8 mouse cellular contexts compared by ENCODE assay signal in genomic region chr7:28826402-28826772, GRCm38 (mm10). TPM values are rescaled to one million over a fixed set of nuclear protein-coding genes. Genes with fewer than 3 reads are reported as not detected.
A peak's percentile ranks its signal among the peaks of the same experiment; 100 is the strongest.
DNase-seq lines count a peak whose midpoint lies in the region; ATAC-seq and TF ChIP-seq lines count a peak whose summit lies in the region.

No protein-coding gene starts in this region.

- 91% methylated on average over 7 of the region's 7 CpGs for WGBS in heart, embryonic 12.5 days
- 92% methylated on average over 7 of the region's 7 CpGs for WGBS in midbrain, embryonic 10.5 days
- WGBS in midbrain, embryonic 13.5 days, result 91% methylated on average over 7 of the region's 7 CpGs
- 95% methylated on average over 7 of the region's 7 CpGs for WGBS in intestine, embryonic 14.5 days
- 78% methylated on average over 7 of the region's 7 CpGs for WGBS in small intestine, adult 2 months

- H3K27ac ChIP-seq in heart, embryonic 12.5 days (ENCODE audit: poor library complexity, severe bottlenecking), result peak overlapping the region; percentile 78; the same call in 1 of the 2 replicates
- no peak overlapping the region for H3K27ac ChIP-seq in midbrain, embryonic 10.5 days (replicated peaks)
- H3K27ac ChIP-seq in midbrain, embryonic 13.5 days, result no peak overlapping the region
- peak overlapping the region; percentile 83 for H3K27ac ChIP-seq in intestine, embryonic 14.5 days (ENCODE audit: low read depth)
- H3K27ac ChIP-seq in small intestine, adult 2 months (ENCODE audit: insufficient read depth, low read depth, low read length), result peak overlapping the region; percentile 86

- no peak for TF ChIP-seq CTCF in small intestine, adult 2 months (IDR thresholded peaks at IDR 0.05; ENCODE audit: extremely low read depth, insufficient read length, insufficient replicate concordance, low read depth, low read length)

- no peaks in the 10 kb centered on the region for H3K9me3 ChIP-seq in heart, embryonic 12.5 days (replicated peaks)
- peaks cover 7% of the 10 kb centered on the region; the same call in 1 of the 2 replicates for H3K9me3 ChIP-seq in midbrain, embryonic 10.5 days (replicated peaks)
- H3K9me3 ChIP-seq in midbrain, embryonic 13.5 days, result no peaks in the 10 kb centered on the region
- no peaks in the 10 kb centered on the region for H3K9me3 ChIP-seq in intestine, embryonic 14.5 days (ENCODE audit: control insufficient read depth, low read length)

- TF ChIP-seq POLR2A in small intestine, adult 2 months (IDR thresholded peaks at IDR 0.05; ENCODE audit: low read depth, low read length), result no peak

- peaks cover 44% of the 10 kb centered on the region for H3K36me3 ChIP-seq in heart, embryonic 12.5 days
- H3K36me3 ChIP-seq in midbrain, embryonic 10.5 days, result peaks cover 45% of the 10 kb centered on the region
- H3K36me3 ChIP-seq in midbrain, embryonic 13.5 days, result peaks cover 35% of the 10 kb centered on the region
- peaks cover 25% of the 10 kb centered on the region for H3K36me3 ChIP-seq in intestine, embryonic 14.5 days (ENCODE audit: control insufficient read depth, insufficient read depth, low read length)
- H3K36me3 ChIP-seq in small intestine, adult 2 months (ENCODE audit: control insufficient read depth, insufficient read depth, low read length), result peaks cover 30% of the 10 kb centered on the region

- peak overlapping the region; percentile 27; the same call in 1 of the 2 replicates for H3K9ac ChIP-seq in heart, embryonic 12.5 days
- no peak overlapping the region for H3K9ac ChIP-seq in midbrain, embryonic 13.5 days (replicated peaks)
- no peak overlapping the region; the same call in 1 of the 2 replicates for H3K9ac ChIP-seq in intestine, embryonic 14.5 days (ENCODE audit: low read length)

- H3K4me3 ChIP-seq in heart, embryonic 12.5 days, result no peak overlapping the region
- H3K4me3 ChIP-seq in midbrain, embryonic 10.5 days, result 0 out of 2 replicates have a peak overlapping the region, but pooled peaks have one; percentile 52
- no peak overlapping the region for H3K4me3 ChIP-seq in midbrain, embryonic 13.5 days (replicated peaks)
- H3K4me3 ChIP-seq in intestine, embryonic 14.5 days (ENCODE audit: low read depth, low read length), result no peak overlapping the region
- peak overlapping the region; percentile 81; the same call in 1 of the 2 replicates for H3K4me3 ChIP-seq in small intestine, adult 2 months (ENCODE audit: low read depth, low read length)

- peak overlapping the region; percentile 66 for H3K4me2 ChIP-seq in heart, embryonic 12.5 days
- H3K4me2 ChIP-seq in midbrain, embryonic 13.5 days (replicated peaks), result no peak overlapping the region
- peak overlapping the region; percentile 71; the same call in 1 of the 2 replicates for H3K4me2 ChIP-seq in intestine, embryonic 14.5 days (ENCODE audit: low read length)

- no peak for ATAC-seq in heart, embryonic 12.5 days (ENCODE audit: insufficient number of reproducible peaks, low FRiP score)
- no peak for ATAC-seq in midbrain, embryonic 13.5 days
- ATAC-seq in intestine, embryonic 14.5 days (replicated peaks; ENCODE audit: low FRiP score, low TSS enrichment, low read depth), result no peak
- ATAC-seq in monocyte, adult 5-6 weeks (replicated peaks; ENCODE audit: insufficient number of reproducible peaks, low FRiP score, low TSS enrichment, poor library complexity, severe bottlenecking), result no peak

- peaks cover 25% of the 10 kb centered on the region for H3K4me1 ChIP-seq in heart, embryonic 12.5 days (replicated peaks)
- peaks cover 29% of the 10 kb centered on the region for H3K4me1 ChIP-seq in midbrain, embryonic 10.5 days
- peaks cover 21% of the 10 kb centered on the region for H3K4me1 ChIP-seq in midbrain, embryonic 13.5 days (replicated peaks)
- peaks cover 14% of the 10 kb centered on the region; the same call in 1 of the 2 replicates for H3K4me1 ChIP-seq in intestine, embryonic 14.5 days (replicated peaks; ENCODE audit: control insufficient read depth, insufficient read depth, low read length)
- H3K4me1 ChIP-seq in small intestine, adult 2 months (ENCODE audit: control insufficient read depth, insufficient read depth, insufficient read length, low read length), result peaks cover 32% of the 10 kb centered on the region

- H3K27me3 ChIP-seq in heart, embryonic 12.5 days (replicated peaks), result no peaks in the 10 kb centered on the region
- H3K27me3 ChIP-seq in midbrain, embryonic 10.5 days (ENCODE audit: low read depth, poor library complexity, severe bottlenecking), result no peaks in the 10 kb centered on the region
- H3K27me3 ChIP-seq in midbrain, embryonic 13.5 days, result no peaks in the 10 kb centered on the region
- no peaks in the 10 kb centered on the region for H3K27me3 ChIP-seq in intestine, embryonic 14.5 days (replicated peaks; ENCODE audit: control insufficient read depth, insufficient read depth, low read length)
- H3K27me3 ChIP-seq in small intestine, adult 2 months (ENCODE audit: control insufficient read depth, insufficient read depth, low read length), result no peaks in the 10 kb centered on the region

- no peak for DNase-seq in heart, adult 9 months (ENCODE audit: low spot score in 2 of 2)
- no peak for DNase-seq in midbrain, embryonic 10.5 days (ENCODE audit: low spot score)
- DNase-seq in intestine, embryonic 14.5 days (ENCODE audit: low spot score), result peak; percentile 47
- no peak for DNase-seq in urinary bladder, adult 2 months (ENCODE audit: low spot score)

RNA-seq across cellular contexts. Expression of gene Ech1, which starts 1.4 kb away (rescaled TPM):
- 137 and 142 TPM in 2 replicates for polyA plus RNA-seq in heart, embryonic 12.5 days (2016; fragmentation: Nextera tagmentation; extraction: Ambion mirVana)
- polyA plus RNA-seq in midbrain, embryonic 10.5 days (2016; fragmentation: Nextera tagmentation; extraction: Ambion mirVana), result 85.1 and 94.5 TPM in 2 replicates
- polyA plus RNA-seq in midbrain, embryonic 13.5 days (2015; fragmentation: Nextera tagmentation; extraction: Ambion mirVana), result 69.4 and 71.6 TPM in 2 replicates
- polyA plus RNA-seq in intestine, embryonic 14.5 days (2014; fragmentation: Nextera tagmentation; extraction: Ambion mirVana), result 188 and 194 TPM in 2 replicates
- polyA plus RNA-seq in small intestine, adult 2 months (2012; rRNA removed), result 201 and 291 TPM in 2 replicates
- polyA plus RNA-seq in urinary bladder, adult 2 months (2012; rRNA removed), result 246 and 303 TPM in 2 replicates
- 48.7 to 61.1 TPM (median 56.4 TPM) in 3 replicates for total RNA-seq in monocyte, adult 5-6 weeks (2017)

RNA-seq across cellular contexts. Expression of gene Lgals4, which starts 7.3 kb away (rescaled TPM):
- 4.2 and 4.4 TPM in 2 replicates for polyA plus RNA-seq in heart, embryonic 12.5 days (2016; fragmentation: Nextera tagmentation; extraction: Ambion mirVana)
- polyA plus RNA-seq in midbrain, embryonic 10.5 days (2016; fragmentation: Nextera tagmentation; extraction: Ambion mirVana), result 3.1 and 3.7 TPM in 2 replicates
- polyA plus RNA-seq in midbrain, embryonic 13.5 days (2015; fragmentation: Nextera tagmentation; extraction: Ambion mirVana), result 4.5 and 5.8 TPM in 2 replicates
- polyA plus RNA-seq in intestine, embryonic 14.5 days (2014; fragmentation: Nextera tagmentation; extraction: Ambion mirVana), result 604 and 737 TPM in 2 replicates
- polyA plus RNA-seq in small intestine, adult 2 months (2012; rRNA removed), result 1,096 and 2,780 TPM in 2 replicates
- polyA plus RNA-seq in urinary bladder, adult 2 months (2012; rRNA removed), result 29.4 and 39.9 TPM in 2 replicates
- 1.2 to 7.4 TPM (median 5.5 TPM) in 3 replicates for total RNA-seq in monocyte, adult 5-6 weeks (2017)

RNA-seq across cellular contexts. Expression of gene Hnrnpl, which starts 18.0 kb away (rescaled TPM):
- 218 and 232 TPM in 2 replicates for polyA plus RNA-seq in heart, embryonic 12.5 days (2016; fragmentation: Nextera tagmentation; extraction: Ambion mirVana)
- polyA plus RNA-seq in midbrain, embryonic 10.5 days (2016; fragmentation: Nextera tagmentation; extraction: Ambion mirVana), result 279 and 293 TPM in 2 replicates
- 238 and 239 TPM in 2 replicates for polyA plus RNA-seq in midbrain, embryonic 13.5 days (2015; fragmentation: Nextera tagmentation; extraction: Ambion mirVana)
- polyA plus RNA-seq in intestine, embryonic 14.5 days (2014; fragmentation: Nextera tagmentation; extraction: Ambion mirVana), result 232 and 241 TPM in 2 replicates
- 67.1 and 140 TPM in 2 replicates for polyA plus RNA-seq in small intestine, adult 2 months (2012; rRNA removed)
- polyA plus RNA-seq in urinary bladder, adult 2 months (2012; rRNA removed), result 325 and 346 TPM in 2 replicates
- total RNA-seq in monocyte, adult 5-6 weeks (2017), result 279 to 373 TPM (median 301 TPM) in 3 replicates

RNA-seq across cellular contexts. Expression of gene Lgals7, which starts 37.3 kb away (rescaled TPM):
- 1.1 and 1.3 TPM in 2 replicates for polyA plus RNA-seq in heart, embryonic 12.5 days (2016; fragmentation: Nextera tagmentation; extraction: Ambion mirVana)
- polyA plus RNA-seq in midbrain, embryonic 10.5 days (2016; fragmentation: Nextera tagmentation; extraction: Ambion mirVana), result 0.62 and 0.85 TPM in 2 replicates
- 8.5 and 9.8 TPM in 2 replicates for polyA plus RNA-seq in midbrain, embryonic 13.5 days (2015; fragmentation: Nextera tagmentation; extraction: Ambion mirVana)
- 0.42 and 0.58 TPM in 2 replicates for polyA plus RNA-seq in intestine, embryonic 14.5 days (2014; fragmentation: Nextera tagmentation; extraction: Ambion mirVana)
- 2.4 TPM in 1 of 2 replicates, not detected in the other for polyA plus RNA-seq in small intestine, adult 2 months (2012; rRNA removed)
- 1.3 and 3.6 TPM in 2 replicates for polyA plus RNA-seq in urinary bladder, adult 2 months (2012; rRNA removed)
- not detected in 3 replicates for total RNA-seq in monocyte, adult 5-6 weeks (2017)

RNA-seq across cellular contexts. Expression of gene Rinl, which starts 37.6 kb away (rescaled TPM):
- 2.7 and 2.8 TPM in 2 replicates for polyA plus RNA-seq in heart, embryonic 12.5 days (2016; fragmentation: Nextera tagmentation; extraction: Ambion mirVana)
- polyA plus RNA-seq in midbrain, embryonic 10.5 days (2016; fragmentation: Nextera tagmentation; extraction: Ambion mirVana), result 3.5 and 4.0 TPM in 2 replicates
- 1.9 and 2.3 TPM in 2 replicates for polyA plus RNA-seq in midbrain, embryonic 13.5 days (2015; fragmentation: Nextera tagmentation; extraction: Ambion mirVana)
- polyA plus RNA-seq in intestine, embryonic 14.5 days (2014; fragmentation: Nextera tagmentation; extraction: Ambion mirVana), result 3.5 and 4.3 TPM in 2 replicates
- 4.4 and 7.1 TPM in 2 replicates for polyA plus RNA-seq in small intestine, adult 2 months (2012; rRNA removed)
- 2.6 and 4.1 TPM in 2 replicates for polyA plus RNA-seq in urinary bladder, adult 2 months (2012; rRNA removed)
- 57.3 to 157 TPM (median 67.9 TPM) in 3 replicates for total RNA-seq in monocyte, adult 5-6 weeks (2017)

Comparison
In these comparisons a context has a peak if more than half of its experiments do, and no peak if none do; other contexts are left out.
1. H3K4me3 ChIP-seq: peak in midbrain, embryonic 10.5 days (single experiment) and small intestine, adult 2 months (single experiment); none in heart, embryonic 12.5 days (single experiment), midbrain, embryonic 13.5 days (single experiment) and intestine, embryonic 14.5 days (single experiment).
2. H3K27ac ChIP-seq: peak in heart, embryonic 12.5 days (single experiment), intestine, embryonic 14.5 days (single experiment) and small intestine, adult 2 months (single experiment); none in midbrain, embryonic 10.5 days (single experiment) and midbrain, embryonic 13.5 days (single experiment).
3. RNA of gene Lgals4, which starts 7.3 kb away (polyA plus RNA-seq): 1,096 to 2,780 TPM in small intestine, adult 2 months and 604 to 737 TPM in intestine, embryonic 14.5 days; 29.4 to 39.9 TPM in urinary bladder, adult 2 months, 4.5 to 5.8 TPM in midbrain, embryonic 13.5 days, 4.2 to 4.4 TPM in heart, embryonic 12.5 days and 3.1 to 3.7 TPM in midbrain, embryonic 10.5 days; every median in the first group is over 10 times any median in the second.